Mouse (Mus musculus) lung, postnatal 4 days (tissue): Measurements from ENCODE around the gene Mesp1.
"Not testable (repeated sequence)": the region's sequence is repeated elsewhere in the genome, so short reads cannot be mapped to it uniquely, and the experiment has no call there.

Experiments
- DNase-seq, 2 experiments: peaks; one replicate each; pipeline ENCODE4 v3.0.0; 2021

Mesp1 gene

DNA sequence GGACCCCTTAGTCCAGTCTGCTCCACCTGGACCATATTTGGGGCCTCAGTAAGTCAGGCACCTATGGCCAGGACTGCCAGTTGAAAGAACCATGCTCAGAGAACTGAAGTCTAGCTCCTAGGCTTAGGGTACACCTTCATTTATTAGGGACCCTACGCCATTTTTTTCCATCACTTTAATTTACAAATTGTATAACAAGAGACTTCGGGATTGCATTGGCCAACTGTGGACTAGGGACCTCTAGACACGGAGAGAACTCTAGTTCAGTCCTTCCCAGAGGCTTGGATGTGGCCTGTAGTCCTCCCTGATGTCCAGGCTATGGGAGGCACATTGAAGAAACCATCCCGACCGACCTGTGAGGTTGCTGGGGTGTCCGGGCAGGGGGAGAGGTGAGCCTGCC lies at the start of gene Mesp1:
TSS of gene Mesp1 (minus strand) at position 101 of the 400 bp plus-strand sequence.
- DNase-seq = no peak

DNA sequence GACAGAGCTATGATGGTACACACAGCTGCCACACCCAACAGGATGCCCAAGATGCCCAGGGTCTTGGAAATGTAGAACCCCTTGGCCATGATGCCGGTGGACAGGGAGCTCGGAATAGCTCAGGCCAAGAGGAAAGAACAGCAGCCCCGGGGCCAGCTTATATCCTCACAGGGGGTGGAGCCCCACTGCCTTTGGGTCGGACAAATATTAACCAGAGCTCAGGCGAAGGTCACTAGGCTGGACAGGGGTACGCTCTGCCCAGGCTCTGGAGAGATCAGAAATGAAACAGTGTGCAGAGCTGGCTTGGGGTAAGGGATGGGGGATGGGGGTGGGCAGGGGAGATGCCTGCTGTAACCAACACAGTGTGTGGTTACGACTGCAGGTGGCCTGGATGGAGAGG lies 48.6 kb upstream of the Mesp1 start:
- no peak for DNase-seq

DNA sequence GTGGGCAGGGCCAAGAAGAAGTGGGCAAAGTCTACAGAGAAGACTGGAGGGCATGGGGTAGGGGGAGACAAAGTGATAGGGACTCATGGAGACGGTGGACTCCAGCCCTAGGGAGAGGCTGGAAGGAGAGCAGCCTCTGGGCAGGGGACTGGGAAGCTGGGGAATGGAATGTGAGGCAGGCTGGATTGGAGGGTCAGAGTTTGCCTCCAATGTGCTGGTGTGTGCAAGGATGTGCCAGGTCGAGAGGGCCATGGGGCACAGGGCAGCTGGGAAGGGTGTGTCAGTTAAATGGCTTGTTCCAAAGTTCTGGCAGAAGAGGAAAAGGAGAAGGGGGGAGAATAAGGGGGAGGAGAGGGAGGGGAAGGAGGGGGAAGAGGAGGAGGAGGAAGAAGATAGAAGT lies 43.7 kb upstream of the Mesp1 start:
- no peak for DNase-seq

DNA sequence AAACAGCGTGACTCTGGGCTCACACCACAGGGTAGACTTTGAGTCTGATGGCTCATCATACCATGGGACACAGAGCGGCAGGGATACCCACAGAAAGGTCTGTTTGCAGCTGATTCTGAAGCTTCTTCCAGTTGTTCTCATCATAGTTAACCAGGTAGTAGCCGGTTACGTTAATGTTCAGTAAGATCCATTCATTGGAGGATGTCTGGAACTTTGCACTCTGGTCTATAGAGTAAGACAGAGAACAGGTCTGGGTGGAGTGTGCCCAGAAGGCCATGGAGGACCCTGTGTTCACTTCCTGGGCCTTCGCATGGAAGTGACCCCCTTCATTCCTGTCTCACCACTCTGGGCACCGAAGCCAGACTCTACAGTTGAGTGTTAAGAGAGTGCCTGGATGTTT lies 41.6 kb upstream of the Mesp1 start:
- no peak for DNase-seq

DNA sequence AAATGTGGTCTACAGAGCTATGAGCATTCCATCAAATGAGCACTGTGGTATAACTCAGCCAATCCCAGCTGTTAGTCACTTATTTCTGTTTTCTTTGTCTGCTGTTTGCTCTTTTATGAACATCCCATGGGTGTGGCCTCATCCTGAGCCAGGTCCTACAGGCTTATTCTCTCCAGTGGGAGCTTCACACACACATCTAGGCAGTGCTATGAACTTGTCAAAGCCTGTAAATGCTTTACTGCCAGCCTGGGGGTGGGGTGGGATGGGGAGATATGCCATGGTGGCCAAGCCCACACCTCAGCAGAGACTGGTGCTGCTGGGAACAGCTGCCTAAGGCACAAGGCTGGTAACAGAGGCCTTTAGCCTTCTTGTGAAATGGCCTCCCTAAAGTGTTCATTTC lies 39.4 kb upstream of the Mesp1 start:
- DNase-seq = no peak

DNA sequence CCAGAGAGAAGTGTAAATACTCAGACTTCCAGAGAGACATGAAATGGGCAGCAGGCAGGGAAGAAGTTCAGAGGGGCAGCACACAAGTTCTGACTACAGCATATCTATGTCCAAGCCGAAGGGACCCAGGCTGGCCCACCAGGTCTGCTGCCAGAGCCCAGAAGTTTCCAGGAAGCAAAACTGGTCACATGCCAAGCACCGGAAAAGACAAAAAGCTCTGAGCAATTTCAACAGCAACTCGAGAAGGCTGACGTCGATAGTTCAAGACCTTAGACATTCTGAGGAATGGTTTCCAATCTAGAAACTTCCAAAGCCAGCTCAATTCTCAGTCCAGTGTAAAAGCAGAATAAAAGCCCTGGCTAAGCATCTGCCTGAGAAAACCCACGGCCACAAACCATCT lies 38.0 kb upstream of the Mesp1 start:
- peak; percentile 62 to 69 for DNase-seq

DNA sequence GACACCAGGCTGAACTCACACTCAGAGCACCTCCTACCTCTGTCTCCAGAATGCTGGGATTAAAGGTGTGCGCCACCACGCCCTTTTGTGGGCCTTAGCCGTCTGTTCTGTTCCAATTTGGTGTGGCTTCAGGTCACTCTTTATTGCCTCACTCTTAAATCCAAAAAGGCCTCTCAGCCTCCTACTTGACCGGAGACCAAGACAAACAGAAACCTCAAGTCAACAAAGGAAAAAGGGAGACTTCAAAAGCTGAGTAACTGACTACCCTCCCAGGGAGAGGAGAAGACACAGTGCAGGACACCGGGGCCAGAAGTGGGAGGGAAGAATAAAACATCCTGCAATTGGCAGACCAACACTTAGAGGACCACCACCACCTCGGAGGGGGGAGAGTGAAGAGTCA lies 37.6 kb upstream of the Mesp1 start:
- peak; percentile 36 to 55 for DNase-seq

DNA sequence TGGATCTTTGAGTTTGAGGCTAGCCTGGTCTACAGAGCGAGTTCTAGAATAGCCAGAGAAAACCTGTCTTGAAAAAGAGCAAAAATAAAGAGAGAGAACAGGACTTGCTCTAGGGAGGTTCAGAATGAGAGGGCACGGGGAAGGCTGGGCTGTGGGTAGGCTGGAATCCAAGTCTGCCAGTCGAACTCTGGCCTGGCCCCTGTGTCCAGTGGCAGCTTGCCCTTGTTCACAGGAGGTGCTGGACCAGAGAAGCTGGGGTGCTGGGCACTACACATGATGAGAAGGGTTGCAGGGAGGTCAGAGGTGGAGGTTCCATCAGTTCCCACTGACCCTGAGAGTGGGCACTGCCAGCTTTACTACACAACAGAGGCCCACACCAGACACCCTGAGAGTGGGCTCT lies 34.8 kb upstream of the Mesp1 start:
- DNase-seq = no peak

DNA sequence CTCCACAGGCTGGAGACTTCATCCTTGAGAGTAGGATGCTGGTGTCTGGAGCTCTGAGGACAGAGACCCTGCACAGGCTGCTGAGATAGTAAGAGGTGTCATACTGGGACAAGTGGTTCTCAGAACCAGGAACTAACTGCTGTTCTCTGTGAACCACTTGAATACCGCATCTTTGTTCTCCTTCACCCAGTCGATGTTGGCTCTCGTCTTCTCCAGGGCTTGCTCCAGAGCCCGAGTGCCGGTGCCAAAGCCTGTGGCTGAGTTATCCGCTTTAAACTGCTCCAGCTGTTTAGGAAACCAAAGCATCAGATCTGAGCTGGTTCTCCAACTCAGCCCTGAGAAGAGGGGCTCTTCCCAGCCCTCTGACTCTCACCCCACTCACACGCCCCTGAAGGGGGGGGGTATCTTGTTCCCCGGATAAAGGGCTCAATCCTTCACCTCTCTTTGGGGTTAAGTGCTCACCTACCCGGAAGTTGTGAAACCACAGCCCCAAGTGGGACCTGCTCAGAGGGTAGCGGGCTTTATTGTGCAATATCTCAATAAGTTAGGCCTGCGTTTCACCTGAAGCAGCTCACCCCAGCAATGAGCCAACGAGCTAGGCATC lies 28.6 kb upstream of the Mesp1 start:
- peak; percentile 51 to 63 for DNase-seq

DNA sequence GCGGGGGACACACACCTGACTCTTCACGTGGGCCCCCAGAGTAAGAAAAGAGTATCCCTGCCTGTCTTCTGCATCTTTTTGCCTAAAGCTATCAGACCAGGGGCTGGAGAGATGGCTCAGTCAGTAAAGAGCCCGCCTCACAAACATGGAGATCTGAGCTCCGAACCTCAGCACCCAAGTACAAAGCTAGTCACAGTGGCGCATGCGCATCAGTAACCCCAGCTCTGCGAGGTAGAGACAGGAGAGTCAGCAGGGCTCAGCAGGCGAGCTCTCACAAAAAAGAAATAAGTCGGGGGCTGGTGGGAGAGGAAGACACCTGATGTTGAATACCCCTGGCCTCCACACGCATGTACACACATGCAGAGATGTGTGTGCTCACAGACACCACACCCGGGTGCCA lies 26.4 kb upstream of the Mesp1 start:
- no peak for DNase-seq

DNA sequence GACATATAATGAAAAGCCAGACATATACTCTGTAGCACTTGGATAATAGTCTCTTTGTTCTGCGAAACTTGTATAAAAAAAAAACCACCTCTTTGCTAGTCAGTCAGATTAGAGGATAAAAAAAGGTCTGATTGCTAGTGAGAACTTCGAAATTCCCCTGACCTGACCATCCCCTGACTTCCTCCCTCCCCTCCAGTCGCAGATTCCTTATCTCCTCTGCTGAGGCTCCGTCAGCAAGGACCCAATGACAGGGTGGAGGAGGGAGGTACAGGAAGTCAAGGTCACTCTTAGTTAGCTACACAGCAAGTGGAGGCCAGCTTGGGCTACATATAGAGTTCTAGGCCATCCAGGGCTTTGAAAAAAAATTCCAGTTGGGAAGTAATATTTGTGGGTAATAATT lies 25.9 kb upstream of the Mesp1 start:
- no peak for DNase-seq

DNA sequence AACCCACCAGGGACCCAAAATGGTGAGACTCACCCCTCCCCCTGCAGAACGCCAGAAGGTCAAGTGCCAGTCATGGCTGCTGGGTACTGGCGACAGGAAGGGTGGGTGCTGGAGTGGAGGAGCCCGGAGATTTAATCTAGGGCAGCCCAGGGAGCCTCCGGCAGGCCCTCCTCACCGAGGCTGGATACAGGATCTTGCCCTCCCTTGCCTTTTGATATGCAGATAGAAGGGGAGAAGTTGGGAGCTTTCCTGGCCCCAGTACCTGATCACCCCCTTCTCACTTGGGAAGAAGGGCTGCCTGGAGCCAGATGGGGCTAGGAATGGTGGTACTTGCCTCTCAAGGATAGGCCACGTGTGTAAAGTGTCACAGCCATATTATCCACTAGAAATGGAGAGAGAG lies 24.7 kb upstream of the Mesp1 start:
- DNase-seq = no peak

DNA sequence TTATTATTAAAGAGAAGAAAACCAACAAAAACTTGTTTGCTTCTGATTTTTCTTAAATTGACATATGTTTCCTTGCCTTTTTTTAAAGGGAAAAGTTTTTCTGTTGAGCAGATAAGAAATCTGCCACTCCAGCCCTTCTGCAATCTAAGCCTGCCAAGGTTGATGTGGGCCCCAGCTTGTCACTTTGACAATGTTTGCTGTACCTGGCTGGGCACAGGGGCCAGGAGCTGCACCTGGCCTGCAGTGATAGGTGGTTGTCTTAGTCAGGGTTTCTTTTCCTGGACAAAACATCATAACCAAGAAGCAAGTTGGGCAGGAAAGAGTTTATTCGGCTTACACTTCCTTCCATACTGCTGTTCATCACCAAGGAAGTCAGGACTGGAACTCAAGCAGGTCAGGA lies 19.8 kb upstream of the Mesp1 start:
- no peak for DNase-seq

DNA sequence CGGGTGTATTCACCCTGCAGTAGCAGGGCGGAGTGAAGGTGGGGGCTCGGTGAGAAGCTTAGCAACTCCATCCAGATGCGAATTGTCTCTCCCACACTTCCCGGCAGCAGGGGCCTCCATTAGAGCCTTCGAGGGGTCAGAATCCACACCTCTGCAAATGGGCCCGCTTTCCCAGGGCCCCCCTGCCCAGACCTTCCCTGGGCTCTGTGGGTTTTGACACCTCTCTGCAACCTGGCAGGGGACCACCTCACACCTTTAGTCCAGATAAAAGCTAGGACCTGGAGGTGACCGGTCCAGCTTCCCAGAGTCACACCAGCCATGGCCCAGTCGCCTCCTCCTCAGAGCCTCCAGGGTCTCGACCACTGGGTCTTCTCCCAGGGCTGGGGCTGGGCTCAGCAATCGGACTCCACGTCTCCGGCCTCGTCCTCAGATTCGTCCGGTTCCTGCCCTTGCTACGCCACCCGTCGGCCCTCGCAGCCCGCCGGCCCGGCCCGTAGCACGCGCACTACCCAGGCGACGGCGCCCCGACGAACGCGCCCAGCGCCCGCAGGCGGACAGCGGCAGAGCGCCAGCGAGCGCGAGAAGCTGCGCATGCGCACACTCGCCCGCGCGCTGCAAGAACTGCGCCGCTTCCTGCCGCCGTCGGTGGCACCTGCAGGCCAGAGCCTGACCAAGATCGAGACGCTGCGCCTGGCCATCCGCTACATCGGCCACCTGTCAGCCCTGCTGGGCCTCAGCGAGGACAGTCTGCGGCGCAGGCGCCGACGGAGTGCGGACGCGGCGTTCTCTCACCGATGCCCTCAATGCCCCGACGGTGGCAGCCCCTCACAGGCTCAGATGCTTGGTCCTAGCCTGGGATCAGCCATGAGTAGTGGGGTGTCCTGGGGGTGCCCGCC lies 17.3 kb upstream of the Mesp1 start, which contains the start of gene Mesp2:
TSS of gene Mesp2 (plus strand) at position 117 of the 896 bp plus-strand sequence.
- peak; percentile 85 to 89 for DNase-seq

DNA sequence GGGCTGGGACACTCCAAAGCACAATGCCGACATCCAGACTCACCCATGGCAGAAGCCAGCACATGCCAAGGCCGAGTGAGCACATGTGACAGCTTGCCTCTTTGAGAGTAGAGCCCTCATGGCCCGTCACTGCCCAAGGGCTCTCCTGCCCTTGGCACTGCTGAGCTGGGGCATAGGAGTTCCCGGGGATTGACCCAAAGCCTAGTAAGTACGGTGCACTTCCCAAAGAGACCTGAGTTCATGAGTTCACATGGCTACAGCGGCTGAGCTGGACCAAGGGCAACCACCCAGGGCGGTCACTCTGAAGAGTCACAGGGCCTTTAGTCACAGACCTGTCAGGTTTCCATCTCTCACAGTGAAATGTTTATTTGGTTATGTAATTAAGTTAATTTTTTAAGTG lies 15.0 kb upstream of the Mesp1 start:
- DNase-seq = peak in 1 of 2 experiments; percentile 19

DNA sequence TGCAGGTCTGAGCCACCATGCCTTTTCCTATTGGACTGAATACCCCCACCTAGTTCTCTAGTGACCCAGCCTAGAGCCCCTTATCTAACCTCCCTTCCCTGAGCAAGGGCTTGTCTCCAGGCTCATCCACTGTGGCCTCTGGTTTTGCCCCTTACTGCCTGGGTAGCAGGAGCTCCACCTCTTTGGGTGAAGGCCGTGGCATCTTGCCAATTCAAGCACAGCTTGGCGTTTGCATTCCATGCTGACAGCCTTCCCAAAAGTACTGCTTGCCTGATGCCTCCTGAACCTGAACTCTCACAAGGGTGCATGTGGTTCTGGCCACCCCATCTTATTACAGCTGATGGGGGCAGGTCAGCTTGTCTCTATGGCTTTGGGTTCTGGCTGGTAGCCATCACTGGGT lies 10.3 kb upstream of the Mesp1 start:
- peak; percentile 43 to 47 for DNase-seq

DNA sequence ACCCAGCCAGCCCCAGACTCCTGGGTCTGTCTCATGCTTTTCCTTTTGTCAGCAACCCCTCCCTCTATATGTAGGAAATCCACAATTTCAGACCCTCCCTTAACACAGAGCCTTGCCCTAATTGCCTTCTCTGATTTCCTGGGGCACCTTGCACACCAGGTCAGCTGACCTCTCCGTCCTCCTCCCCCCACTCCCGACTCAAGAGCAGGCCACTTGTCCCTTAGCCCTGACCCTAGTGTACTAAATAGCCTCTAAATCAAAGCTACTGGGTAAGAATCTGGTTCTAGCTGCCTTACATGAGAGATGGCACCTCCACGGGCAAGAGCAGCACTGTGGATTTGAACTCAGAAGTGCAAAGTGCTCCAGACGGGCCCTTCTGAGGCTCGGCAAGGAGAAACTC lies 8.4 kb upstream of the Mesp1 start:
- DNase-seq = no peak

DNA sequence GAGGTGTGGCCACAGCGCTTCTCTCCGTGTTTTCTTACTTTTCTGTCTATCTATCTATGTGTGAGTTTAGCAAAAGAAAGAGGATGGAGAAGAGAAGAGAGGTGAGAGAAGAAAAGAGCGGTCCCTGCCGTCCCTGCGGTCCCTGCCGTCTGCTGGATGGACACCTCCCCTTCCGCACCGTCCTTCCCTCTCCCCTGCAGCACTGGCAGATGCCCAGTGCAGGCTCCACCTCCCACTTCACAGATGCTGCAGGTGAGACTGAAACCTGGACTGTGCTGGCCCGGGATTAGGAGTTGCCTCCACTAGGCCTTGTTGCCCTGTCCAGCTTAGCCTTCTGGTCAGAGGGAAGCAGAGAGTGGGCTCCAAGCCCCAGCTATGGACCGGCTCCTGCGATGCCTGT lies 7.8 kb upstream of the Mesp1 start:
- peak; percentile 35 to 71 for DNase-seq

DNA sequence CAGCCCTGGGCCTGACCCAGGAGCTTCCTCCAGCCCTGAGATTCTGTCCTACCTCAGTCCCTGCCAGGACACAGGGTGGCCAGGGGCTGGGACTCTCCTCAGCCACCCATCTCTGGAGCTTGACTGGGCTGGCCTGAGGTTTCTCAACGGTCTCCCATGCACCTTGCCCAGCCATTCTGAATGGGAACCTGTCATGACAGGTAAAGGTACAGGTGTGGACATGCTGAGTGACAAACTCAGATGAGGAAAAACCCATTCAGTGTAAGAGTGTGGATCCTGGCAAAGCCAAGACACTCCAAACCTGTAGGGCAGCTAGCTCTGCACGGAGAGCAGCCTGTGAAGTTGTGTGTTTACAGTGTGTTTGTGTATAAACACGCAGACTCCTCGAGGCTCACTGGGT lies 6.7 kb upstream of the Mesp1 start:
- DNase-seq = no peak

DNA sequence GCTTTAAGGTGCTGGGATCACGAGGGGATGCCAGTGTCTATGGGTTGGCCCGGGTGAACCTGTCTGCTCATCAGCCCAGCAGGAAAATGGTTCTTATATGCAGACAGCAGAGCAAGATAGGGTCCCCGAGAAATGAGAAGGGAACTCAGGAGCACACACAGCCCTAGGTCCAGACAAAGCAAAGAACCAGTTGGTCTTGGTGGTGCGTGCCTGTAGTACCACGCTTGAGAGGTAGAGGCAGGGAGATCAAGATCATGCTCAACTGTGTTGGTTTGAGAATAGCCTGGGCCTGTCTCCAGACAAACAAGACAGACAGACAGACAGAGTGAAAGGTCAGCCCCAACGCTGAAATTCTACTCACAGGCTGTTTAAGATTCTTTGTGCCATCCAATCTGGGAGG lies 5.9 kb upstream of the Mesp1 start:
- no peak for DNase-seq

DNA sequence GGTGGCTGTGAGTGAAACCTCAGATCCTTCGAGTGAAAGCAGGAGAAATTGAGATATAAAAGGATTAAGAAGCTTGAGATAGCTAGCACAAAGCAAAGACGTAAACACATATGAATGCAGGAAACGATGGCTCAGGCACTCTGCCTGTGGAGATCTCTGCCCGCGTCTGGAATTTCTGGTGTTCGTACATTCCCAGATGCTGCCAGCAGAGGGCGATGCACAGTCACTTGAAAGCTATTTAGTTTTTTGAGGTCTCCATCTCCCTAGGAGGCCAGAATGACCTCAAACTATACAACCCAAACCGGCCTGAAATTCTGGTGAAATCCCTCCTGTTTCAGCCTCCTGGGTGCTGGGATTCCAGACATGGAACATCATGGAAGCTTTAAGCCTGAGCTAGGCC lies 5.5 kb upstream of the Mesp1 start:
- peak; percentile 77 to 87 for DNase-seq

DNA sequence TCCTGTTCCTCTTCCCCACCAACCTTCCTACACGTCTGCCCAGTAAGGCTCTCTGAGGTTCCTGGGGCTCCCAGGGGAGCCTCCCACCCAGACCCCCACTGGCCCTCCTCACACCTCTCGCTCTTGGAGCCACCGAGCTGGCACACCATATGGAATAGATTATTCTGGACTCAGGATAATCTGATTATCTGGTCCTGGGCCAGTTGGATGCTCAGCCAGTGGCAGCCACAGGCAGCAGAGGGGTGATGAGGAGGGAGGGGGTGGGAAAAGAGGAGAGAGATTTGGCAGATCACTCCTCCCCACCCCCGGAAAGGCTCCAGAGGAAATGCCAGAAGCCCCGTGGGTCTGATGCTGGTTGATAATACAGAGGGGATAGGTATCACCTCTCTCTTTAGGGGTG lies 5.0 kb upstream of the Mesp1 start:
- DNase-seq = no peak

DNA sequence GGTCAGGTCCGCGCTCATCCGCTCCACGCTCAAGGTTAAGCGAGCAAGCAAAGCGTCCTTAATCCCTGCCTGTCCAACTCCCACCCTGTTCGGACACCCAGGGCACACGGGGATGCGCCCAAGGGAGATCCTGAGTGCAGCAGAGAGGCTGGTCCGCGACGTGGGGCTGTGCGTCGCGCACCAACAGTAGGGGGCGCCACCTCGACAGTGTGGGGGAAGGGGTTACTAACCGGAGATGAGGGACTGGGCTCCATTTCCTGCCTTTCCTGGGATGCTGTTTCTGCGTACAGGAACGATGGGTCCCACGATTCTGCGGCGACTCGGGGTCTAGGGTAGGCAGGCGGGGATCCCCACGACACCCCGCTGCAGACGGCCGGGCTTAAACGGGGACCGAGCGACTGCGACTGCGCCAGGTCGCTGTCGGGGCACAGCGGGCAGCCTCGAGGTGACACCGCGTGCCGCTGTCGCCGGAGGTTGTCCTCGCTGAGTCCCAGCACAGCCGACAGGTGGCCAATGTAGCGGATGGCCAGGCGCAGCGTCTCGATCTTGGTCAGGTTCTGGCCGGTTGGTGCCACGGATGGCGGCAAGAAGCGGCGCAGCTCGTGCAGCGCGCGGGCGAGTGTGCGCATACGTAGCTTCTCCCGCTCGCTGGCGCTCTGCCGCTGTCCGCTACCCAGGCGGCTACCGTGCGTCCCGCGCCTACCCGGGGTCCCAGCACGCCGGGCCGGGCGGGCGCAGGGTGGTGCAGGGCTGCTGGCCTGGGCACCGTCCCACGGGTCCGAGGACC lies 760 bp downstream of the Mesp1 start:
- peak; percentile 46 to 47 for DNase-seq

DNA sequence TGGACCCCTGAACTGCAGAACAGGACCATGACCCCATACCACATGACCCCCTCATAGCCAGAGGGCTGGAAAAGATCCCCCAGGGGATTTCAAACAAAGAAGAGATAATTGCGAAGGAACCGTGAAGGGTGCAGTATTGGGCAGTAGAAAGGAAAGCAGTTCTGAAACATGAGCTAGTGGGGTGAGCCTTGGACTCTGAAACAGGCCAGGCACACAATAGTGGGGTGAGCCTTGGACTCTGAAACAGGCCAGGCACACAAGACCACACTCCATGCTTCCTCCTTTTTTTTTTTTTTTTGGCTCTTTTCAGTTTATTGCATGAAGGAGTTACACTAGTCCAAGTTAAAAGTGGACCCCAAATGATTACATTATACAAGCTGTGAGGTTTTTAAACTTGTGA lies 3.8 kb downstream of the Mesp1 start:
- DNase-seq = not testable (repeated sequence)
